Mouse (Mus musculus): ENCODE measurements around the gene Tent5c.
A peak's percentile ranks its signal among the peaks of the same experiment; 100 is the strongest.

Tent5c gene

DNA sequence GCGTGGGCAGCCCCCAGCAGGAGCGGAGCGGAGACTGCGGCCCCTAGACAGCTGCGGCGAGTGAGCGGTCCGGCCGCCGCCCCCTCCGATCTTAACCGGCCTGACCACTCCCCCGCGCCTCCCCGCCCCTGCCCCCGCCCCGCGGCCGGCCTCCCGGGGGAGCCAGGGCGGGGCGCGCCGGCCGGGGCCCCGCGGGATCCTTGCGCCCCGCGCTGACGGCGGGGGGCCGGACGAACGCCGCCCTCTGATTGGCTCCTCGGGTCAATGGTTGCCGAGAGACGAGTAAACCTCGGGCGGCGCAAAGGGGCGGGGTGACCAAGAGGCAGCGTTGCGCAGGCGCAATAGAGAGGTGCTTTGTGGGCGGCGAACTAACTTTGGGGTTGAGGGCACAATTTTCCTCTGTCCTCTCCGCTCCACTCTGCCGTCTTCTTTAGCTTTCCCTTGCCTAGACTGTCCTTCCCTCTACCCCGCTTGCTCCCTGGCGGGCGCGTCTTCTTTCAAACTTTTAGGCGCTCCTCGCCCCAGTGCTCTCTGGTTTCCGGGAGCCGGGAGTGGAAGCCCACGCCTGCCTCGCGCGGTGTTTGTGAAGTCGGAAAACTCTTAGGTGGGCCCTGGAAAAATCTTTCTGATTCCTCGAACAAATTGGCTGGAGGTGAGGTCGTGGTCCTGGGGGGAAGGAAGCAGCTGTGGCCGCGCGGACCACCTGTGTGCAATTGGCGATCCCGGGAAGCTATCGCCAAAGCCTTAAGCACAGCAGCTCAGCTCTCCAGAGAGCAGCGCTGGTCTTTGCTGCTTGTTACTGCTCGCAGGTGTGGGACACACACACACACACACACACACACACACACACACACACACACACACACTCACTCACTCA is at the start of gene Tent5c:
TSS of gene Tent5c (minus strand) at position 192 of the 877 bp plus-strand sequence.
- peak; percentile 95 for DNase-seq (ENCODE audit: low spot score)

DNA sequence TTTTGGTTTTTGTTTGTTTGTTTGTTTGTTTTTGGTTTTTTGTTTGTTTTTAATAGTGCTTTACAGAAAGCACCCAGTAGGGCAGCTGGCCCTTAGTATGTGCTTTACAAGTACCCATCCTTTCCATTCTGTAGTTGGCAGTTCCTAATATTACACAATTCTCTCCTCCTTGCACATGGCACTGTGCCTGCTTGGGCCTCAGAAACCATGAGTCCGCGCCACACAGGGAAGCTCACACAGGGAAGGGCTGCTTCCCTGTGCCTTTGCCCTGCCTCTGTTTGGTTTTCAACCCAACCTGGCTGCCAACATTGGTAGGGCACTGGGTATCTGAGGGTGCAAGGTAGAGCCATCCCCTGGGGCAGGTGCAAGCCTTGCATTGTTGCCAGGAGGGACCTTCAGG is 47.6 kb upstream of the Tent5c start:
- no peak for DNase-seq (ENCODE audit: low spot score)

DNA sequence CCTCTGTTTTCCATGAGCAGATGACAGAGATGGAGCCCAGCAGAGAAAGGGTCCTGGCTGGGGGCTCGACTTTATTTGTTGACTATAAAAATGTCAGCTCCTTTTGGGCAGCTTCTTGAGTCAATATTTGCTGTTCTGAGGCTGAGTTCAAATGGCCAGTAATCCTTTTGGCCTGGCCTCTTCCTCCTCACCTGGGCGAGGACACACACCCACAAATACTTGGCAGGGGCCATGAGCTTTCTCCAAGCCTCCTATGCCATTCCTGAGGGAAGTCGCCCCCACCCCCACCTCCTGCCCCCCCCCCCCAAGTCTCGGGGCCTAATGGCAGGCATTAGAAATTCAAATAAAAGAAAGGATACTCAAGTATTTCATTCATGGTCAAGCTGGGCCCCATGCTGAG is 46.8 kb upstream of the Tent5c start:
- no peak for DNase-seq (ENCODE audit: low spot score)

DNA sequence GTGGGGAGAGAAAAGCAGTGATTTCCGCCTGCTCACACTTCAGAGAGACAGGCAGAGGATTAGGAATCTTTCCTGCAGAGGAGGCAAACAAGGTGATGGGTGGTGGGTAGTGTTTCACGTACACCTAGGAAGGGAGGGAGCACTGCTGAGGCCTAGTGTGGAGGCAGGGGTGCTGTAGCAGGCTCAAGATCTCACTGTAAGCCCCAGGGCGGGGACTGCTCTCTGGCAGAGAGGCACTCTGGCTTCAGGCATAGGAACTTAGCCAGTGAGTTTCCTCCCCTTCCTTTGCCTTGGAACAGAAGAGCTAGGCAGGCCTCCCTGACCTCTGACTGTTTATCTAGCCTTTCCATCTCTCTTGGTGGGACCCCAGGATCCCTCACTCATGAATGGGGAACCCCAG is 46.2 kb upstream of the Tent5c start:
- no peak for DNase-seq (ENCODE audit: low spot score)

DNA sequence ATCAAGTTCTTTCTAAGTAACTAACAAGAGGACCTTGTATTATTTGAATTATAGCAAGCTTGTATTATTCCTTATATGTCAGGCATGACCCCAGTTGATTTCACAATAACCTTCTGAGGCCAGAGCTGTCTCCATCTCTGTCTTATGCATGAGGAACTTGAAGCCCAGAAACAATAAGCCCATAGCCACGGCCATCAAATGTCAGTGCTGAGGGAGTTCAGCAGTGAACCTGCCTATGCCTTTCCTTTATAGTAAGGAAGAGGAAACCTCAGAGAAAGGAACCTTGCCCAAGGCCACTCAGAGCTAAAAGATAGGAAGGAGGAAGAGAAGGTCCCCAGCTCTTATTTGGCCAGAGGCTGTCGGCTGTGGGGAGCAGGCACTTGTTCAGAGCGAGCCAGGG is 45.3 kb upstream of the Tent5c start:
- DNase-seq (ENCODE audit: low spot score): no peak

DNA sequence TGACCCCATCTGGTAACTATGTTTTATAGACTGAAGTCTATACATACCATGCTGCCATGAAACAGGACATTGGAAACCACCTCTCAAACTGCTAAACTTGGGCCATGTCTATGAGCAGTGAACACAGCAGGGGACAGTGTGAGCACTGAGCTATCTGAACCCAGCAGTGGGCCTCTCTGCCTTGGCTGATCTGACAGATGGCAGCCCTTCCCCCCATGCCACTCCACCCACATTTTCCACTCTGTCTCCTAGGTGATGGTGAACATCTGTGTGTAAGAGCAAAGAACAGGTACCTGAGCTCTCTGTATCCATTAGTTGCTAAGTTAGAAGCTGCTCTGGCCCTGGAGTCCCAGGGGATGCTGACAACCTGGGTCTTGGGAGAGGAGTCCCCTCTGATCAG is 44.3 kb upstream of the Tent5c start:
- DNase-seq (ENCODE audit: low spot score): peak; percentile 20

DNA sequence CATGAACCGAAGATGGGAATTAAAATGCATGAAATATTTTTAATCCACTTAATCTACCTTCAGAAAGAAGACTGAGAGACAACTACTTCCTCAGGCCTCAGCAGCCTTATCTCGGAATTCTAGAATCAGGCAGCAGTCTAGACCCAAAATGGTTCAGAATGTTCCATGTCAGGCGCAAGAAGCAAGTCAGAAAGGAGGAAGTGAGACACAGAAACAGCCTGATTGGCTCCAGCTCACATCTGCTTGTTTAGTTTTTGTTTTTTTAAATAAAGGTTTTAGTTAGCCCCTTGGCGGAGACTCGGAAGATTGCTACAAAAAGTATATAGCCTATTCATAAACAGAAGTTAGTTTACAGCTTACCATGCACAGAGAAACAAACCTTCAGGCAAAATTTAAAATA is 41.8 kb upstream of the Tent5c start:
- no peak for DNase-seq (ENCODE audit: low spot score)

DNA sequence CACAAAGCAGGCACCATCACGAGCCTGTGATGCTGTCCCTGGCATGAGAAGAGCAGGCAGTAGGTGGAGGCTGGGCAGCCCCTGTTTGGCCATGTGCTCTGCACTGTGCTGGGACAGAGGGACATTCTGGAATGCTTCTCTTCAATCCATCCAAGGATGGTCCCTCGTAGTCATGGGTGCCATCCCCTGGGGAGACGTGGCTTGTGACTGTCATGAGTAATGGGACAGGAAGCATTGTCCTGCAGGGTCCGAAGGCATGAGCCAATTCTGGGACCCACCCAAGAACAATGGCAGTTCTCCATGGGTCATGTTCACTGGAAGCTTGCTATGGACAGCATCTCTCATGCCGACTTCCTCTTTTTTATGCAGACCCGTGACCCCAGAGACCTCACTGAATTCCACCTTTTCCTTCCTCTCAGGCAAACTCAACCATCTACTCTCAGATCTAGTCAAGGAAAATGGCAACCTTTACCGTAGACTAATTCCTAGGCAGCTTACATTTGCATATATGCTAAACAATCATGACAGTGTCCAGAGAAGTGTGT is 41.2 kb upstream of the Tent5c start:
- no peak for DNase-seq (ENCODE audit: low spot score)

DNA sequence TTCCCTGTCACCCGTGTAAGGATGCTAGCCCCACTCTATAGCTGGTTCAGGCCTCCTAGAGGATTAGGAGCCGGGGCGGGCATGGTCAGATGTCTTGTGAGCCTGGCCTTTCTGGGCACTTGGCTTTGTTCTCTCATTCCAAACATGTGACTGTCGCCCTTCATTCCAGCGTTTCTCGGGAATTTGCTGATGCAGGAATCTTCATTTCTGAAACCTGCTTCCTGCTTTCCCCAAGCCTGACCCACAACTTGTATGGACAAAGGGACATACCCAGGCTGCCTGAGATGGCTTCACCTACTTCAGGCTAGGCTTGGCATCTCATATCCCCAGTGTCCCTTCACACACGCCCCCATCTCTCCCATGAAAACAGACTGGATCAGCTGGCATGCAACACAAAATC is 33.5 kb upstream of the Tent5c start:
- DNase-seq (ENCODE audit: low spot score): no peak

DNA sequence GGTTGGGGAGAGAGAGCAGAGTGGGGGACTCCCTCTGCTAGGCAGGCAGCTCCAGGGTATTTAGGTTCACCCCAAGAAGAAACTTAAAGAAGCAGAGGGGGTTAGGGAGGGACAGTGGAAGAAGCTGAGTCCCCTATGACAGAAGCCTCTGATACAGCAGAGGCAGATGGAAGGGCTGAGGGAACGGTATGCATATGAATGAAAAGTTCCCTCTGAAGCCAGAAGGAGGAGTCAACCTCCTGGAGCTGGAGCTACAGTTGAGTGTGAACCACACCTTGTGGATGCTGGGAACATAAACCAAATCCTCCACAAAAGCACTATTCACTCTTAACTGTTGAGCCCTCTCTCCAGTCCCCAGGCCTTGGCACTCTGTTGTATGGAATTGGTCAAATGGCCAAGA is 32.5 kb upstream of the Tent5c start:
- DNase-seq (ENCODE audit: low spot score): no peak

DNA sequence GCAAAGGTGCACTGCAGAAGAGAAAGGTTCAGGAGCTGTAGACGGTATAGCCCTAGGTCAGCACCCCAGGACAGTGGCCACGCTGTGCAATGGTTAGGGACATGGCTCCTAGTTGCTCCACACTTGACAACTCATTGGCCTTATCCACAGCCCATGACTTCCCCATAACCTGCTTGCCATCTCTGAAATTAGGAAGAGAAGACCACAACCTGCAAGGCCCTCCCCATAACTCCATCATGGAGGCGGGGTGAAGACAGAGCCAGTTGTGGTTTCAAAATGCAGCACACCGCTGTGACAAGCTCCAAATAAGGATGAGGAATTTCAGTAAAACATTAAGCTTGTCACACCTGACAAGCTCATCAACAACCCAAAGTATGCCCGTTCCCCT is 26.6 kb upstream of the Tent5c start:
- DNase-seq (ENCODE audit: low spot score): no peak

DNA sequence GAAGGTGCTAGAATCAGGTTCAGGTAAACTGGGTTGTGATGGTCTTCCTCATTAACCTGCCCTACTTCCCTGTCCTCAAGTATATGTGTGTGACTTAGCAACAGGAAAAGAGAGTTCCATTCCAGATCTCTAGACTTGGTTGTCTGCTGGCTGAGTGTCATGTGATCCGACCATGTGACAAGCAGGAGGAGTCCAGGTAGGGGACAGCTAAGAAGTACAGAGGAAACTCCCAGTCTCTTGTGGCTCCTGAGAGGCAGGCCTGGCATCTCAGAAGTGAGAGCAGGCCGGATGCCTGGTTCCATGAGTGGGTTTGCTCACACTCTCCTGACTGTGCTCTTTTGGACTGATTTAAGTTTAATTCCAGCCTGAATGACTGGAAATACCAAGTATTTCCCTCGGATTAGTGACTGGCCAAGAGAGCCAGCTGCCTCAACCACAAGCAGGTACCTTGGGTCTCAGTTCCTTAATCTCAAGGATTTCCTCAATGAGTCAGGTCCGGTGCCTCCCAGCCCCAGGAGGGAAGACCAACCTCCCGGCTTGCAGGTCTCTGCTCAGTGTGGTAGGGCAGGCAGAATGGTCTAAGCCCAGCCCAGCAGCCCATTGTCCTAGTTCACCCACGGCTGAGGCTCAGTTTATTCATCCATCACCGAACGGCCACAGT is 26.1 kb upstream of the Tent5c start:
- no peak for DNase-seq (ENCODE audit: low spot score)

DNA sequence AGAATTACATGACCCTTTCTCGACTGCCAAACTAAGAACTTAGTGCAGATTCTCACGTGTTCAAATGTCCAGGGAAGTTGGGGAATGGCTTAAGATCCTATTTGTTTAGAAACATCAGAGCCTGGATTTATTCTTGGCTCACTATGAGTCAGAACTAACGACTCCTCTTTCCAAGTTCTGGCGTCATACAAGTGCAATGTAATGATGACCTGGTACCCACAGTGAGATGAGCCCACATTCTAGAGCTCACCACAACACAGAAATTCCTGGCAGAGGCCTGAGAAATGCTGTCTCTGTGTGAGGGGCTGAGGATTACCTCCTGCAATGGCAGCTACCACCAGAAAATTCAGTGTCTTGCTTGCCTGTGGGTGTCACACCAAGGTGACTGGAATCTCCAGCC is 18.1 kb upstream of the Tent5c start:
- DNase-seq (ENCODE audit: low spot score): no peak

DNA sequence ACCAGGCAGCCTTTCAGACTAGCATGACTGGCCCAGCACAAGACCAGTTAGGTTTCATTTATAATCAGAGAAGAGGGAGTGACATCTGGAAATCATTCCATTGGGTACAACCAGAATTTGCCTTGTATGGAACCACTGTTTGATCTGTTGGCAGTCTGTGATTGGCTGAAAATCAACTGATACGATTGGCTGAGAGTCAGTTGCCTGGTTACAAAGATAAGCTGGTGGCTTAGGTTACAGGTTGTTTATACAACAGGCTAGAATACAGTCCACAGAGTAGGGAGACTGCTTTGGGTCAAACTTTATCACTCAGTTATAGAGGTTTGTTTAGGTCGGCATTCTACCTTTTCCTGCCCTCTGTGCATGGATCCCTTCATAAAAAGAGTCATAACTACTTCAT is 17.6 kb upstream of the Tent5c start:
- no peak for DNase-seq (ENCODE audit: low spot score)

DNA sequence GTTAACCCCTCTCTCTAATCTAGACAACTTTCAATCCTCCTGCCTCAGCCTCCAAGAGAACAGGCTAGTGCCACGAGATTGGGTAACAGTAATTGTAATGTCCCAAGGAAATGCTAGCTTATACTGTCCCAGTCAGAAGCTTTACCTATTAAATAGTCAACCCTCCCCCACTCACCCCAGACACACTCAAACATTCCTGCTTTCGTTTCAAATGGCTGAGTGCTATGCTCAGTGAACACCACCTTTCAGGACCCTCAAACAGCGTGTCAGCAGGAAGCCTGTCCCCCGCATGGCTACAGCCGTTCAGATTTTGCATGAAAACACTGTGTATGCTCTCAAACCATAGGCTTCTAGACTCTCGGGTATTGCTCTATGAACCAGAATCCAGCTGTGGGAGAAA is 14.8 kb upstream of the Tent5c start:
- no peak for DNase-seq (ENCODE audit: low spot score)

DNA sequence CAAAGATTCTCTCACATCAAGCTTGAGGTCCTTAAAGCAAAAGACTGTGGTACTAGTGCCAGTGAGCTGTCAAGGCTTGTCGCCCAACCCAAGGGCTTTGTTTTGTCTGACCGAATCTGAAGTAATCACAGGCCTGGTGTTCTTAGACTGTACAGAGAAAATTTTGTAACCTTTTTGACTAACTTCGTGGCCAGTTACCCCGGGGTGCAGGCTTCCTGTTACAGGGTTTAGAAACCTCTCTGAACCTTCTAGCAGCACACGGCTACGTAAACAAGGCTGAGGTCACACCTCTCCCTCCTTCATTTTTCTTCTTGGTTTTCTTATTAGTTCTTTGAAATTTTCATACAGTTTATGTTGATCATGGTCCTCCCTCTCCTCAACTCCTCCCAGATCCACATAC is 13.4 kb upstream of the Tent5c start:
- DNase-seq (ENCODE audit: low spot score): no peak

DNA sequence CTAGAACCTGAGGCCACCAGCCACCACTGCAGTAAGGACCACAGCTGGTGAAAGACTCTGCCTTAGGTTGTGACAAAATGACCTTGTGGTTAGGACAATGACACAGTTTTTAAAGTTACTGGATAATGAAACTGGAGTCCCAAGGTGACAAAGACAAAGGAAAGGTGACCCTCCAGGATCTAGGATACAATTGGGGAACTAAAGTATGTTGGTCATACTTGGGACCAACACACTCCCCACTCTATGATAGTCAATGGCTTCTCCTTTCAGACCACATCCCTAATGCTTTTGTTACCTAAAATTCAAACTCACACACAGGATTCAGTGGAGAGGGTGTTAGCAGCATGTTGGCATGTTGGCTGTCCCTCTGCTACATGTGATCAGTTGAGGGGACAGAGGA is 12.8 kb upstream of the Tent5c start:
- no peak for DNase-seq (ENCODE audit: low spot score)

DNA sequence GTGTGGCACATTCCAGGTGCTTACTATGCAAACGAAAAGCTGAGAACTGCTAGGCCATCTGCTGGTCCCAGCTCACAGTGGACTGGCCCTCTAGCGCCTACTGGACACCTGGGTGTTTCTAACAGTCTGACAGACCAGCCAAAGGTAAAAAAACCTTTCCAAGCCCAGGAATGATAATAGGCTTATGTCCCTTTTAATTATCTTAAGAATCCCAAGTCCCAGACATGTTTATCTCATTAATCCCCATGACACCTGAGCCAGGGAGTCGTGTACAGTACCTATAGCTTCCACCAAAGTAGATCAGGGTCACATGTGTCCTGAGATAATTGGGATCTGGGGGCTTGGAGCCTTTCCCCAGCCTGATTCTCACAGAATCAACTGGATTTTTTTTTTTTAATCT is 7.0 kb upstream of the Tent5c start:
- DNase-seq (ENCODE audit: low spot score): no peak

DNA sequence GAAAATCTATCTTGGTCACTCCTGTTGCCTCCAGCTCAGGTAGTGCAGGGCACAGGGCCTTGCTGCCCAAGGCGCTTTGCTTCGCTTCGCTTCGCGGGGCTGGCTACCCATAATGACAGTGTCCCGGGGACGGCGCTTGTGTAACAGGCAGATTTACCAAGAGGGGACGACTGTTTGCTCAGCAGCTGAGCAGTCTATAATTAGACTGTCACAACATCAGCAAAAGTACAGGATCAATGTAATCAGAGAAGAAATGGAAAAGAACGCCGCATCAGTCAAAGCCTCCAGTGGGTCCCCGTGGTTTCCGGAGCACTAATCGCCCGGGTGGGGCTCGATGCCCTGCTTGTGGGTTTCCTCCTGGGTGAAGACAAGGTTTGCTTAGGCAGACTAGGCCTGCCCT is 6.3 kb upstream of the Tent5c start:
- no peak for DNase-seq (ENCODE audit: low spot score)

DNA sequence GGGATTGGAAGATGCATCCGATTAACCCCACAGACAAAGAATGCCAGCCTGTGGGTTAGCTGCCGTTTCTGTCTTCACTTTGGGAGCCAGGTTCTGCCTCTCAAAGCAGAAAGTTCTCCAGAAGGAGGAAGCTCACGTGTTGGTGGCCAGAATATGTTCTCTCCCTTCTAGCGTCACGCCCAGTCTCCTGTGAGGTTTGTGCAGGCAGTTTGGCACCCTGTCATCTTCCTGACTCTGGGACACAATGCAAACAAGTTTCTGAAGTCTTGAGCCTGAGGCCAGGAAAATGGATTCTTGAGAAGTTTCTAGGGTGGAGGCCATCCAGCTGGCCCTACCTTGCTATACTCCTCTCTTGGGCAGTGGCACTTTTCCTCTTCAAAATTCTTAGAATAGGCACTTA is 5.8 kb upstream of the Tent5c start:
- DNase-seq (ENCODE audit: low spot score): no peak

DNA sequence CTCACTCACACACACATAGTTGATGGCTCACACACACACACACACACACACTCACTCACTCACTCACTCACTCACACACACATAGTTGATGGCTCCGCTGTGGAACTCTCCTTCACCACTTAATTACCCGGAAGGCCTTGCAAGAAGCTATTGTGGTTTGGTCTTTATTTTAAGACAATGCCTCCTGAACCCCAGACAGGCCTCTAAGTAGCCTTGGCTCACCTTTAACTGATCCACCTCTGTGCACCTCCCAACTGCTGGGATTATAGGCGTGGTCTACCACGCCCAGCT is 831 bp upstream of the Tent5c start:
- no peak for DNase-seq (ENCODE audit: low spot score)

DNA sequence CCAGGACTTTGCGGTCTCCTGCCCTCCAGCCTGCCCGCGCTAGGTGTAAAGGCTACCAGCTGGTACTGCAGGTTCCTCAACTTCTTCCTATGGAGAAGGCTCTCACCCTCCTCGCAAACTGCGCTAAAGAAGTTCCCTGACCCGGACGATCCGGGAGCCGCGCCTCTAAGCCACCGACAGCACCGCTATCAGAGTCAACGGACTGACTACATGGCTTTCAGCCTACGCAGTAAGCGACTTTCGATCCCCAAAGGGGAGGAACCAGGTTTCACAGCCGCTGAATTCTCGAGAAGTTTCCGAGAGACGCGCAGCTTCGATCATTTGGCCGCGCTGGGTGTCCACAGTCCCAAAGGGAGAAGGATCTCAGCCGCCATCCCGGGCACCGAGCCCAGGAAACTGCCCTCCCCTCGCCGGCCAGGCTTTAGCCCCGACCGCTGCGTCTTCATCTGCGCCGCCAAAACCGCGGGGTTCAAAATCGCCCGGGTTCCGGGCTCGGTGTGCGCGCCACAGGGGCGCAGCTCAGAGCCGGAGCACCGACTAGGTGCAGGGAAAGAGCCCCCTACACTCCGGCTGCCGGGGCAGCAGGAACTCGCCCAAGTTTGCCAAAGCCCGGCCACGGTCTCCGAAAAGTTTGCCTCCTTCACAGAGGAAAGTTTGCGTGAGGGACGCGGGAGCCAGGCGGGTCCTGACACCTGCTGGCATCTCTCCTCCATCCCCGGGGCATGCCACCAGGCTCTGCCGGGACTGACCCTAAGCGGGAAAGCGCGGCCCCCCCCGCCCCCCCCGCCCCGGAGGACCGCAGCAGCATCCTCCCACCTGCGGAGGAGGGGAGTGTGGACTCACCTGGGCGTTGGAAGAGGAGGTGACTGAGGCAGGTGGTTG is 632 bp downstream of the Tent5c start:
- peak; percentile 72 for DNase-seq (ENCODE audit: low spot score)

DNA sequence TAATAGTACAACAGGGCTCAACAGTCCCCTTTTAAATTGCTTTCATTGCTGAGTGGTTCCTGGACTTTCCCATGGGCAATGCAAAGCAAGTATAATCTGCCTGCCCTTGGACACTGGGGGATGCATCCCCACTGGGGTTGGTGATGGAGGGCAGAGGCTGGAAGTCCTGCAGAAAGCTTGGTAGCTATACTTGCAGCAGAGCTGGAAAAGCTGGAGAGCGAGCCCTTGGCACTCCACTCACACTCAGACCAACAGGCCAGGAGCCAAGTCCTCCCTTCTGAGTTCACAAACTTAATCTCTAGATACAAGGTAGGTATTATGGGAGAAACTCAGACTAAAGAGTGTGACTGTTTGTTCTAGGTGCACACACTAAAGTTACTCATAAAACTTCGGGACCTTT is 2.1 kb downstream of the Tent5c start:
- DNase-seq (ENCODE audit: low spot score): no peak

Data from c-Kit-positive CD71-positive TER-119-positive erythroid progenitor cells, embryonic 14.5 days (primary cell).